In the genomic region with DNA sequence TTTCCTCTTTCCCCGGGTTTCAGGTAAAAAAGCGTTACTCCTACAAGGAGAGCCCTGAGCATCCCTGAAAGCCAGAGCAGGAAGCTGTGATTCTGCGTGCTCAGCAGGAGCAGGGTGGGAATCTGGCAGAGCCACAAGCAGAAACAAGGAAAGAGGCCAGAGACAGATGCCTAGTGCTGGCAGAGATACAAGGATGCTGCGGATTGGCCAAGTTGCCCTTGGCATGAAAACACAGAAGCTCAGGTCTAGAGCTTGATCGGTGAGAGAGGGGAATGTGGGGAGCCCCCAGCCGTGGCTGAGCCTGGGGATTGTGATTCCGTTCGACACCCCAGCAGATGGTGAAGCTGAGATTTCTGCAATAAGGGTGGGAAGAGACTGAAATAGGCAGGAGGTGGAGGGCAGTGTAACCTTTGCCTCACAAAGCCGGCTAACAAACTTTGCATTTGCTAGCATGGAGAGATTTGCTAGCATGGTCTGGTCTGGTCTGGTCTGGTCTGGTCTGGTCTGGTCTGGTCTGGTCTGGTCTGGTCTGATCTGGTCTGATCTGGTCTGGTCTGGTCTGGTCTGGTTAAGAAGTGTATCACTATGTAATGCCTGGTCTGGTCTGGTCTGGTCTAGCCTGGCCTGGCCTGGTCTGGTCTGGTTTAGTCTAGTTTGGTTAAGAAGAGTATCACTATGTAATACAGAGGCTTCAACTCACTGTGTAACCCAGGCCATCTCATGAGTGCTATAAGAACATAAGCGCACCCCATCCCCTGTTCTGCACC, we compare ENCODE assay signal across 10 mouse cellular contexts. TPM values are rescaled to one million over a fixed set of nuclear protein-coding genes. Genes with fewer than 3 reads are reported as not detected.
DNase-seq lines count a peak whose midpoint lies in the region; ATAC-seq and TF ChIP-seq lines count a peak whose summit lies in the region.
"Had no signal": no experiment of that assay in that cellular context is flagged by ENCODE, and none has a peak within 500 bp of the region (broad histone marks: within the 10 kb centered on the region; RNA-seq: fewer than 3 reads in every experiment).

No protein-coding gene starts in this region.

- 0 out of 2 replicates have a peak overlapping the region, but pooled peaks have one; percentile 14 for H3K9ac ChIP-seq in hindbrain, postnatal 0 days (replicated peaks; ENCODE audit: low read length)
- no peak overlapping the region for H3K9ac ChIP-seq in neural tube, embryonic 15.5 days (replicated peaks)

- WGBS in hindbrain, postnatal 0 days: 29% methylated on average over 10 of the region's 10 CpGs
- WGBS in neural tube, embryonic 15.5 days: 57% methylated on average over 10 of the region's 10 CpGs

- H3K4me1 ChIP-seq in hindbrain, postnatal 0 days (ENCODE audit: insufficient read depth, low read length): peaks cover 8% of the 10 kb centered on the region; the same call in 1 of the 2 replicates
- peaks cover 40% of the 10 kb centered on the region for H3K4me1 ChIP-seq in neural tube, embryonic 15.5 days

- no peaks in the 10 kb centered on the region for H3K27me3 ChIP-seq in hindbrain, postnatal 0 days (ENCODE audit: insufficient read depth, low read length)
- H3K27me3 ChIP-seq in neural tube, embryonic 15.5 days (replicated peaks): no peaks in the 10 kb centered on the region

- H3K27ac ChIP-seq in hindbrain, postnatal 0 days: peak overlapping the region; percentile 82
- H3K27ac ChIP-seq in neural tube, embryonic 15.5 days (replicated peaks): peak overlapping the region; percentile 68

- H3K4me3 ChIP-seq in hindbrain, postnatal 0 days (ENCODE audit: low read length): no peak overlapping the region
- H3K4me3 ChIP-seq in neural tube, embryonic 15.5 days (replicated peaks): no peak overlapping the region

- intact Hi-C loops in heart, postnatal 25 days (cut with DNase I): no loop called here

- peak; percentile 39 for DNase-seq in heart, postnatal 4 days
- DNase-seq in heart, postnatal 25 days (ENCODE audit: low spot score): no peak
- DNase-seq in cerebellum, adult 9-10 months: peak; percentile 96
- peak; percentile 87 for DNase-seq in hindbrain, postnatal 0 days (ENCODE audit: low spot score)
- DNase-seq in urinary bladder, postnatal 4 days (ENCODE audit: low spot score in 2 of 2): no peak
- no peak for DNase-seq in gastrocnemius, postnatal 25 days
- DNase-seq in retina, embryonic 14.5 days (ENCODE audit: low spot score): no peak
- DNase-seq: kidney, adult 11 months had no signal

- no peak overlapping the region for H3K4me2 ChIP-seq in hindbrain, postnatal 0 days (ENCODE audit: low read depth, low read length)
- H3K4me2 ChIP-seq in neural tube, embryonic 15.5 days: no peak overlapping the region

- H3K36me3 ChIP-seq in hindbrain, postnatal 0 days (ENCODE audit: insufficient read depth, low read length): no peaks in the 10 kb centered on the region
- H3K36me3 ChIP-seq in neural tube, embryonic 15.5 days: no peaks in the 10 kb centered on the region

- H3K9me3 ChIP-seq in hindbrain, postnatal 0 days (ENCODE audit: low read length): no peaks in the 10 kb centered on the region
- H3K9me3 ChIP-seq in neural tube, embryonic 15.5 days (replicated peaks): no peaks in the 10 kb centered on the region

- no peak for TF ChIP-seq CTCF in hindbrain, postnatal 0 days (IDR thresholded peaks at IDR 0.05; ENCODE audit: low read depth)

- ATAC-seq in hindbrain, postnatal 0 days: peak; percentile 80
- ATAC-seq in neural tube, embryonic 15.5 days (ENCODE audit: low FRiP score): peak; percentile 46; the same call in 1 of the 2 replicates

RNA-seq across cellular contexts. Expression of a gene that starts 50.4 kb away (rescaled TPM):
- total RNA-seq in heart, postnatal 4 days (2021): 10 to 100 TPM; 17.6 to 18.8 TPM
- 10 to 100 TPM; 10.3 to 12.6 TPM for total RNA-seq in heart, postnatal 25 days (2021)
- total RNA-seq in hindbrain, postnatal 0 days (2014; rRNA removed): 63.4 and 65.0 TPM in 2 replicates
- polyA plus RNA-seq in hindbrain, postnatal 0 days (2015; fragmentation: Nextera tagmentation; extraction: Ambion mirVana): 20.8 and 22.0 TPM in 2 replicates
- 12.9 and 14.4 TPM in 2 replicates for polyA plus RNA-seq in neural tube, embryonic 15.5 days (2015; fragmentation: Nextera tagmentation; extraction: Ambion mirVana)
- total RNA-seq in gastrocnemius, postnatal 25 days (2021): under 1 TPM in 1 of 2 experiments, not detected in 1; 0.08 TPM
- total RNA-seq: ES-E14 had no signal

Comparison
In these comparisons a context has a peak if more than half of its experiments do, and no peak if none do; other contexts are left out.
1. DNase-seq: peak in heart, postnatal 4 days (single experiment), cerebellum, adult 9-10 months (single experiment) and hindbrain, postnatal 0 days (single experiment); none in heart, postnatal 25 days (single experiment), urinary bladder, postnatal 4 days (0 of 2), gastrocnemius, postnatal 25 days (single experiment) and retina, embryonic 14.5 days (single experiment).
2. RNA of a gene that starts 50.4 kb away (total RNA-seq): 63.4 to 65.0 TPM in hindbrain, postnatal 0 days, 17.6 to 18.8 TPM in heart, postnatal 4 days and 10.3 to 12.6 TPM in heart, postnatal 25 days; 0.08 TPM in gastrocnemius, postnatal 25 days; every median in the first group is over 10 times any median in the second.